Comparison of ENCODE assay signal across 8 mouse cellular contexts in genomic region chr1:119051938-119052551, GRCm38 (mm10). TPM values are rescaled to one million over a fixed set of nuclear protein-coding genes. Genes with fewer than 3 reads are reported as not detected.
DNase-seq lines count a peak whose midpoint lies in the region; ATAC-seq and TF ChIP-seq lines count a peak whose summit lies in the region.

No protein-coding gene starts in this region.

- peak overlapping the region; percentile 84 for H3K9ac ChIP-seq in forebrain, embryonic 13.5 days
- peak overlapping the region; percentile 95 for H3K9ac ChIP-seq in limb, embryonic 13.5 days

- peak overlapping the region; percentile 91 for H3K4me2 ChIP-seq in forebrain, embryonic 13.5 days
- H3K4me2 ChIP-seq in limb, embryonic 13.5 days (replicated peaks): peak overlapping the region; percentile 84

- no peak overlapping the region; the same call in 1 of the 2 replicates for H3K27ac ChIP-seq in cerebellum, adult 2 months (ENCODE audit: insufficient read depth, low read length)
- peak overlapping the region; percentile 95 for H3K27ac ChIP-seq in forebrain, embryonic 13.5 days
- peak overlapping the region; percentile 97 for H3K27ac ChIP-seq in limb, embryonic 13.5 days

- ATAC-seq in forebrain, embryonic 13.5 days: no peak
- peak; percentile 7; the same call in 1 of the 2 replicates for ATAC-seq in limb, embryonic 13.5 days (ENCODE audit: low FRiP score, low read depth)

- no peaks in the 10 kb centered on the region; the same call in 1 of the 2 replicates for H3K9me3 ChIP-seq in forebrain, embryonic 13.5 days (replicated peaks)
- no peaks in the 10 kb centered on the region for H3K9me3 ChIP-seq in limb, embryonic 13.5 days

- peaks cover 8% of the 10 kb centered on the region; the same call in 1 of the 2 replicates for H3K4me1 ChIP-seq in cerebellum, adult 2 months (ENCODE audit: control insufficient read depth, insufficient read depth, low read length)
- peaks cover 75% of the 10 kb centered on the region for H3K4me1 ChIP-seq in forebrain, embryonic 13.5 days
- H3K4me1 ChIP-seq in limb, embryonic 13.5 days: peaks cover 65% of the 10 kb centered on the region

- WGBS in cerebellum, adult 2 months: 1% methylated on average over 21 of the region's 21 CpGs
- under 1% methylated on average over 21 of the region's 21 CpGs for WGBS in forebrain, embryonic 13.5 days
- under 1% methylated on average over 21 of the region's 21 CpGs for WGBS in limb, embryonic 13.5 days

- H3K4me3 ChIP-seq in cerebellum, adult 2 months (replicated peaks; ENCODE audit: insufficient read depth, low read depth, low read length): peak overlapping the region; percentile 42
- H3K4me3 ChIP-seq in forebrain, embryonic 13.5 days: peak overlapping the region; percentile 59
- H3K4me3 ChIP-seq in limb, embryonic 13.5 days: peak overlapping the region; percentile 78

- no peak for TF ChIP-seq POLR2A in cerebellum, adult 2 months (IDR thresholded peaks at IDR 0.05; ENCODE audit: borderline replicate concordance, insufficient read depth, low read length)

- TF ChIP-seq CTCF in cerebellum, adult 2 months (IDR thresholded peaks at IDR 0.05; ENCODE audit: borderline replicate concordance, insufficient read depth, low read depth, low read length): no peak

- no peaks in the 10 kb centered on the region for H3K36me3 ChIP-seq in forebrain, embryonic 13.5 days (ENCODE audit: poor library complexity, severe bottlenecking)
- H3K36me3 ChIP-seq in limb, embryonic 13.5 days: no peaks in the 10 kb centered on the region

- DNase-seq in cerebellum, adult 2 months: peak; percentile 20 to 35
- no peak for DNase-seq in cerebellum, adult 11-12 months
- peak; percentile 58 for DNase-seq in 3T3-L1 (ENCODE audit: low read depth, low spot score)
- peak; percentile 63 for DNase-seq in retina, embryonic 14.5 days (ENCODE audit: low spot score)
- no peak for DNase-seq in urinary bladder, adult 2 months (ENCODE audit: low spot score)
- DNase-seq in adrenal gland, postnatal 25 days: no peak

- peaks cover 8% of the 10 kb centered on the region; the same call in 1 of the 2 replicates for H3K27me3 ChIP-seq in cerebellum, adult 2 months (ENCODE audit: control insufficient read depth, insufficient read depth, low read length)
- peaks cover 19% of the 10 kb centered on the region for H3K27me3 ChIP-seq in forebrain, embryonic 13.5 days
- no peaks in the 10 kb centered on the region for H3K27me3 ChIP-seq in limb, embryonic 13.5 days

RNA-seq across cellular contexts. Expression of gene Gli2, which starts 1.4 kb away (rescaled TPM):
- 2.4 and 2.7 TPM in 2 replicates for polyA plus RNA-seq in cerebellum, adult 2 months (2012; rRNA removed)
- polyA plus RNA-seq in forebrain, embryonic 13.5 days (2015; fragmentation: Nextera tagmentation; extraction: Ambion mirVana): 5.6 and 6.5 TPM in 2 replicates
- polyA plus RNA-seq in limb, embryonic 13.5 days (2015; fragmentation: Nextera tagmentation; extraction: Ambion mirVana): 17.7 and 18.2 TPM in 2 replicates
- 4.6 and 10.9 TPM in 2 replicates for polyA plus RNA-seq in urinary bladder, adult 2 months (2012; rRNA removed)
- total RNA-seq in adrenal gland, postnatal 25 days (2021): 0.76 and 0.79 TPM in 2 replicates

Comparison
In these comparisons a context has a peak if more than half of its experiments do, and no peak if none do; other contexts are left out.
1. DNase-seq: peak in cerebellum, adult 2 months (2 of 2), 3T3-L1 (single experiment) and retina, embryonic 14.5 days (single experiment); none in cerebellum, adult 11-12 months (single experiment), urinary bladder, adult 2 months (single experiment) and adrenal gland, postnatal 25 days (single experiment).
2. Peak in every context shown above with its lines, with median percentiles within 50 percentile points of each other: H3K4me3 ChIP-seq.